Mouse (Mus musculus): ENCODE measurements at regions not wholly inside any gene's neighbourhood (a gene's known extent, or its start where the extent isn't known, plus 50 kb on each side); places are given as distances from the start of the nearest gene placed in this dataset.
A peak's percentile ranks its signal among the peaks of the same experiment; 100 is the strongest.

DNA sequence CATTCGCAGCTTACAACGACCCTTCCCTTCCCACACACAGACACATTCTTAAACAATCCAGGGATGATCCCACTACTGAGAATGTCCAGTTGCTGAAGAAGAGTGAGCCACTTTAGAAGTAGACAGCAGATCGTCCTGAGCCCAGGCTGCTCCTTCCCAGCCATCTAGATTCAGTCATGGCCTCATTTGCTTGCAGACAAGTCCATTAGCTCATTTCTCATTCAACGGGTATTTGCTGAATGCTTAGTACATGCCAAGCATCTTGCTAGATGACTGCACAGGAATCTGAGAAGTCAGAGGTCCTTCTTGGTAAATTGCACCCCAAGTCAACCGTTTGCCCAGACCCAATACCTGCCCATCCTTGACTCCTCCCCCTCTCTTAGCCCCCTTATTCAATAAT is 57.8 kb downstream of the Ier5 start:
- DNase-seq, result no peak

DNA sequence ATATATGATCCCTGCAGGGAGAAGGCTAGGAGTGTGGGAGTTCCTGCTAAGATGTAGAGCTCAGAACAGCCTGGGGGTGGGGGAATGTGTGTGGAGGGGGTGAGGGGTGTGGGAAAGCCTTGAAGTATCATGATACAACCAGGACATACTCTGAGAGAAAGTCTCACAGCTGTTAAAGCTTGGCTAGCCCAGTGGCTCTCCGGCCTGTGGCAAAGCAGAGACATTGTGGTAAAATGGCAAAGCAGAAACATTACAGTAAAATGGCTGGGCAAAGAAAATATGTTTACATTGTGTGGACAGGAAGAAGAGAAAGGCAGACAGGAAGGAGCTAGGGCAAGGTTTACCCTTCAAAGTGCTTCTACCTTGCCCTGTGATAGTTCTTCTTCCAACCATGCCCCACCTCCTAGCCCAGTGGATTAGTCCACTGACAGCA is 58.5 kb downstream of the Ier5 start:
- DNase-seq, result no peak

DNA sequence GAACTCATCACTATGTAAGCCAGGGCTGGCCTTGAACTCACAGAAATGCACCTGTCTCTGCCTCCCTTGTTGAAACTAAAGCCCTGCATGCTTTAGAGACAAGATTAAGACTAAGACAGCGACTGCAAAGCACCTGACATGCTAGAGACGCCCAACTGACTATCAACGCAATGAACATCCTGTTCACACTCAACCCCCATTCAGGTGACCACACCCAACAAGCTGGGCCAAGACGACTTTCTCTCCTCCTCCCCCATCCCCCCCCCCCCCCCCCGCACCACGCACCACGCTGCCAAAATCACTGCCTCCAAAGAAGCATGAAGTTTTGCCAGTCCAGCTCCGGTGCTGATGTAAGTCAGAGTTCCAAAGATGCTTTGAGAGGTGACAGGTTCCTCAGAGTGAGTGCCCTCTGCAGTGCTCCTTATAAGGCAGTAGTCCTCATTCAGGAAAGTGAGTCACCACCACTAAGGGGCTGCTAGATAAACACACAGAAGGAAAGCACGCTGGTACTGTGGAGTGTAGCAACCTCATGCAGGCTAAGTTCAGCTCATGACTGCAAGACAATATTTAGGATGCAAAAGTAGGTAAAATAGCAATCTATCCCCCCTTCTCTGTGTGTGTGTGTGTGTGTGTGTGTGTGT is 59.2 kb downstream of the Ier5 start:
- no peak for DNase-seq

DNA sequence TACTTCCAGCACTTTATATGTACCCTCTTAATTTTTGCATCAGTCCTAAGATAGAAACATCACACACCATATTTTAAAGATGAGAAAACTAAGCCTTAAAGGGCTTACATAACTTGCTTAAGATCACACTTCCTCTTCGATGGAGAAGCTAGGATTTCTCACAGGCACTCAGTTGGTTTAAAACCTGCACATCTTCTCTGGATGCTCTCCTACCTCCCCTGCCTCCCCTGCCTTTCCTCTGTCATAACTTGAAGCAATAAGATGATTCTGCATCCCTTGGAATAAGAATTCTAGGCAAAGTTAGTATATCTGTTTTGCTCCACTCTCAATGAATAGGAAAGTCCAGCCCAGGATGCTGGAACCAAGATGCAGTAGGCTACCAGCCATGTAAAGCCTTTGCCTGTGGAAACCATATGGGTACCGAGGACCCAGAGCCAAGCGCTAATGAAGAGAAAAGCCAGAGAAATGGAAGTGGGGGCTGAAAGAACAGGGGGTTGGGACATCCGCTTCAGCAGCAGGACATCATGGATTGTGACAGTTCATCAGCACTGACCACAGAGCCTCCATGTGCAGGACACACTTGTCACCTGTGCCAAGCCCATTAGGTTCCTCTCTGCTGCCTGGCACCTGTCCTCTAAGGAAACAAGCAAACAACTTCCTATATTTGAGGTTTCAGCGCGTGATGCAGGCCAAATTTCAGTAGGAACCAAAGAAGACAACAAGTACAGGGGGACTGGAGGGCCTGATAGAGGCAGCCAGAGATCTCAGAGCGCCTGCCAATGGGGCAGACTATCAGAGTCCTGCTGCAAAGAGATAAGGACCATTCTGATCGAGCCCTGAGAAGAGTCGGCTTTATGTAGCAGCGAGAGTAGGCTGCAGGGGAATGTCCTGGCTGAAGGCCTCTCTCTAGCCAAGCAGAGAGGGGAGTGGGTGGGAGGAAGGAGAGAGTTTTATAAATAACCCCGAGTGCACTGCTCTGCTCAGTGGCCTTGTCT is 60.5 kb downstream of the Ier5 start:
- DNase-seq, result no peak

DNA sequence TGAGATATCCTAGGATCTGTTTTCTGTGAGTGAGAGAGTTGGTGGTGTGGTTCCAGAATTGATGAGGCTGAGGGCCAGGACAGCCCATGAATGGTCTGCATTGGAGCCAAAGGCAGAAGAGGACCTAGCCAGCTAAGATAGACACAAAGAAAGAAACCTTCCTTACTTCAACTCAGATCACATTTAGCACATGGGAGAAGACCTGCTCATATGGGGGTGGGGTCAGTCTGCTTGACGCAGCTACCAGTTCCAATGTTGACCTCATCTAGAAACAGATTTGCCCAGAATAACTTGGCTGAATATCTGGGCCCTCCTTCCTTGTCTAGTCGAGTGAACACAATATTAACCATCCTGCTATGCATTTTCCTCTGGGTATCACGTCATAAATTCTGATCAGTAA is 62.0 kb downstream of the Ier5 start:
- DNase-seq, result no peak

DNA sequence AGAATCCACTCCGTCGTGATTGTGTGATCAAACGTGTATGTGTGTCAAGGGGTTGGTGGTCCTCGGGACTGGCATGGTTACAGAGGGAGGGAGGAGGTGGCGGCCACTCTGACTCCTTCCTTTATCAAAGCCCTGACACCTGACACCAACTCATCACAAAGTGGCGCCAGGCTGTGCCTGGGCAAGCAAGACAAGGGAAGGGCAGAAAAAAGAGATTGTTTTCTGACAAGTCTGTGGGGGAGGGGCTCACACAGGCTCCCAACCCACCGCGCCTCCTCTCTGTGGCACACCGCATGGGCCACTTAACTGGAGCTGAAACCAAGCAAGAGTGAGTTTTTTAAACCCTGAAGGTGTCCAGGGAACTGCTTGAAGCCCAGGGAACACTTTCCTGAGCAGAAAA is 68.5 kb downstream of the Ier5 start:
- peak in 1 of 2 experiments; percentile 18 for DNase-seq

DNA sequence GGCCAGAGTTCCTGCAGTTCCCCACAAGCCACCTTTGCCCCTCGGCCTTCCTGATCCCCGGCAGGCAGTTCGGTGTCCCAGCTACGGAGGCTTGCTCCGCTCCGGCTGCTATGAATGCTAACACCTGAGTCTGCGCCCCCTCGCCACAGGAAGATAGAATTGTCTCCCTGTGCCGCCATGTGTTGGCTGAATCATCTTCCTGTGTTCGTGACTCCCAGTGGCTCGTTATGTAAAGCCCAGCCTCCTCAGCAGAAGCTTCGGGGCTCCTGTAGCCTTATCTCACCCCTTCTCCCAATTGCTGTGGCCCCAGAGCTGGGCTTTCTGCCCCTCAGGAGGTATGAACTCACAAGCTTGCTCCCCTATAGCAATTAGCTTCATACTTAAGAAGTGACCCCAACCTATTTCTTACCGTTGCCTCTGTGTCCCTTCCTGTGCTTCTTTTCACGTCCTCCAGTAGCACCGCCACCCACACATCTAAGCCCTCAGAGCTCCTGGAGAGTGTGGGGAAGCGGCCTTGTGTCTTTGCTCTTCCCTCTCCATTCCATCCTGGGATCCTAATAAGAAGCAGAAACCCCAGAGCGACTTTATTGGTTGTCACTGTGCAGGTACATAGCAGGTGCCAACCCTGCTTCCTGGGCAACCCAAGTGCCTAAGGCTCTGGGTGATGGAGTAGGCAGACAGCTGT is 70.1 kb downstream of the Ier5 start:
- DNase-seq, result peak; percentile 52 to 64

DNA sequence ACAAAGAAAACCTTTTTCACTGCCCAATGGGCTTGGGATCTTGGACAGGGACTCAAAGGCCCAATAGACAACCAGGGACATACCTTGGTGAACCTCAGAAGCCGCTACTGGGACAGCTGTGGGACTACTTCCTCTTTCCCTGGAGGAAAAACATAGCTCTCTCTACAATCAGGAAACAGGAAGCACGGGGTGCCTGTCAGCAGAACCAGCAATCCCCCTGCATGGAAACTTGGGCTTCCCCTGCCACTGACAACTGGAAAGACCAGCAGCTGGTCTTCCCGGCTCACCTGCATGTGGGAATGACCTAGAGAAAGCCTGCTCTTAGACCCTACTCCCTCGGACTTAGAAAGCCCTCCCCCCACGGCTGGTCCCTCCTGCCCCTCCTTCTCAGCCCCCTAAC is 70.7 kb downstream of the Ier5 start:
- DNase-seq, result peak; percentile 31 to 47

DNA sequence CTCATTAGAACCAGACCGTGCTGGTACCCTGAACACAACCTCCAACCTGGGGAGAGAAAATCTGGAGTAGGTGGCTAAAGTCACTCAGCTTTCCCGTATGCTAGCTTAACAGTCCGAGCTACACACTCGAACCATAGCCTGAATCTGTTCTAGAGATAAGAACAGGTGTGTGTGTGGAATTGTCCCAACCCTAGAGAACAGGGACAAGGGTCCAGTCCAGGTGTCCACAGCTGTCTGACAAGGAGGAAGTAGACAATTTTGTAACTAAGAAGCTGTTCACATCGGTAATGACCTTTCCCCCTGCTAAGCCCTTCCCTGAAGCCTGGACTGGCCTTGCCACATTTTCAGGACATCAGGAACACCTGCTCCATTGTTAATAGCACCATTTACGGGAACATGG is 71.3 kb downstream of the Ier5 start:
- no peak for DNase-seq

DNA sequence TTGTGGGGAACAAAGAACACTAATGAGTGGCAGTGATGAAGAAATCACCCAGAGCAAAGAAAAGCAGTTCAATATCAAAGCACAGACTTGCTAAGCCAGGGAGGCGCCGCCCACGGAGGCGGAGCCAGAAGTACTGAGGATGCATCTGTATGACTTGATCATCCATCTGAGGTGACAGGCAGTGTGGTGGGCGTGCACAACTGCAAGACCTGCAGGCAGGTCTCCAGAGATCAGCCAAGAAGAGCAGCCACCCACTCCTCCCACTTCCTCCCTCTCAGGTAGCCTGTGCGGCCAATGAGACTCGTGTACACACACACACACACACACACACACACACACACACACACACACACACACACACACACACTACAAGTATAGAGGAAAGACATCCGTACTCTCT is 71.9 kb downstream of the Ier5 start:
- DNase-seq, result peak; percentile 71 to 85

DNA sequence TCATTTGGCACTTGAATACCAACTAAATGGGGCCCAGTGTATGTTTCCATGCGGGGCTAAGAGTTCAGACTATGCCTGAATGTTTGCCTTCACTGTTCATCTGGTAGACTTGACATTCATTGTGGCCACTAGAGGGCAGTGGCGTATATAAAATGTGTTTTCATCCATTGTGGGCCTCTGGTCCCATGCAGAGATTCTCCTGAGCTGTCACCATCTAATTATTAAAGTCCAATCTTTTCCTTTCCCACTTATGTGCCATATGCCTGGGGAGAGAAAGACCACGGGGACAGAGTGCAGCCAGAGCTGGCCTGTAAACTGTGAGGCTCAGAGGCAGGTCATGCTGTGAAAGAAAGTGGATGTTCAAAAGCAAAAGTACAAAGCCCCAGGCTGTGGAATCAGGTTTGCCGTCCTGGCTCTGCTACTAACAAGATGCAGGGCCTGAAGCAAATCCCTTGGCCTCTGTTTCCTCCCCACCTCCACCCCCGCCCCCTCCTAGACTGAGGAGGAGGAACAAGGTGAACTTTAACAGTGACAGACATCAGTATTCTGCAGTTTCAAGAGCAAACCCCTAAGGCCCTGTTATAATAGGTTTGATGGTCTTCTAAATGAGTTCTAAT is 73.5 kb downstream of the Ier5 start:
- DNase-seq, result peak in 1 of 2 experiments; percentile 45

DNA sequence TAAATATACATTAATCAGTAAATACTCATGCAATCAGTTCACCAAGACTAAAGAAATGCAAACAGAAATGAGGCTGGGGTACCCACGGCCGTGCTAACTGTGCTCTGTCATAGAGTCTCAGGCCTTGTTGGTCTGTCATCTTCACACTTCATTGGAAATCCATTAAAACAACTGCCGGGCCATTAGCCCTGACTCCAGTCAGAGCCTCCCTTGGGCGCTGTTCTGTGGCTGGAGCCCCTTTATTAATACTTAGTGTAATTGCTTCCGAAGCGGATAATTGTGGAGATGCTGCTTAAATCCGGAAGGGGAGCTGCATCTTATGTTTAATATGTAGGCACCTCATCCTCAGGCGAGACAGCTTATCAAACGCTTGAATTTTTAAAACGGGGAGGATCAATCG is 76.1 kb downstream of the Ier5 start:
- DNase-seq, result no peak

DNA sequence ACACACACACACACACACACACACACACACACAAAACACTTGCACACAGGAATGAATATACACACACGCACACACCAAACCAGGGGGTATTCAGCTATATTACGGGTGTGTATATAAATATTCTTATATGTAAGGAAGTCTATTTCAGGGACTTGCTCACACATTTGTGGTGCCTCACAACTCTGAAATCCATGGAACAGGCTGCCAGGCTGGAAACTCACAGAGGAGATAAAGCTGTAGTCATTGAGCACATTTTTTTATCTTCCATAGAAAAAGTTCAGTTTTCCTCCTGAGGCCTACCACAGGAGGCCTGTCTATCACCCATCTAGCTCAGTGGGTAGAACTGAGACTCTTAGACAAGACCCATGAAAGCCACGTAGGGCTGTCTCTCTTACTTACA is 83.8 kb downstream of the Ier5 start:
- DNase-seq, result no peak

DNA sequence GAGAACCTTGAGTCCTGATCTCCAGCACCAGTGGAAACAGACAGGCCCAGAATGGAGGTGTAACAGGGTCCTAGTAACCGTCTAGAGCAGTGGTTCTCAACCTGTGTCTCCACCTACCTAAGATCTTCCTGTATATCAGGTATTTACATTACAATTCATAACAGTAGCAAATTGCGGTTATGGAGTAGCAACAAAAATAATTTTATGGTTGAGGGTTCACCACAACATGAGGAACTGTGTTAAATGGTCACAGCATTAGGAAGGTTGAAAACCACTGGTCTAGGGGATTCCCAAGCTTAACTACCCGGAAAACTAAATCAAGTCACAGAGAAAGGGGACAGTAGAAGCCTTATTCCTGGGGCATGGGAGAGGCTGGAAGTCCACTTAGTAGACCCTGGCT is 84.5 kb downstream of the Ier5 start:
- no peak for DNase-seq

DNA sequence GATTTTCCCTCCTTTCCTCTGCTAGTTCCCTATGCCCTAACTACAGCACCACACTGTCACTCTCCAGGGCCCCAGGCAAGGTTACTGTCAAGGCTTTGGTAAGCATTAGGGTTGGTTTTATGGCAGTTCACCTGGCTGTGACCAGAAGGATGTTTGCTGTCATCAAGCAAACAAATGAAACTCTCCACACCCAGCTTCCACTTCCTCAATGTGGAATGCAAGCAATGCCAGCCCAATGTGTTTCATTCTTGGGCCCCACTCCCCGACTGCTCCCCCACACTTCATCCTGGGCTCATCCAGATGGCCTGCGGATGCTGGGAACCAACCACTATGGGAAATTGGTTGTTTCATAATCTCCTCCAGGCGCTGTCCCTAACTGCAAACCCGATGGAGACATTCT is 85.7 kb downstream of the Ier5 start:
- DNase-seq, result no peak

DNA sequence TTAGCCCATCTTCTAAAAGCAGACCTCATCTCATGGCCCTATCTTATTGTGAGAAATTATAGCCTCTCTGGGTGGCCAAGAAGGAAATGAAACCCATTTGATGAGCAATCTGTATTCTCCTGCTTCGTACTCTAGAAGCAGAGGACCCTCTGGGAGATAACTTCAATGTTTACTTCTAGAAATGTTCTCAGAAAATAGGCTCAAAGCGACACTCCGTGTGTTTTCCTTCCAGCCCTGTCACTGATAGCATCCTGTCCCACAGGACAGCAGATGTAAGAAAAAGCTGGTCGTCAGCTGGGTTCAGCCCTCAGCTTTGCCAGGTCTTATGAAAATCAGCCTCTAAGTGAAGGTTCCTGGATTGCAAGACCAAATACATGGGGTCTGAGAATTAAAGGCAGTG is 86.1 kb downstream of the Ier5 start:
- DNase-seq, result no peak

DNA sequence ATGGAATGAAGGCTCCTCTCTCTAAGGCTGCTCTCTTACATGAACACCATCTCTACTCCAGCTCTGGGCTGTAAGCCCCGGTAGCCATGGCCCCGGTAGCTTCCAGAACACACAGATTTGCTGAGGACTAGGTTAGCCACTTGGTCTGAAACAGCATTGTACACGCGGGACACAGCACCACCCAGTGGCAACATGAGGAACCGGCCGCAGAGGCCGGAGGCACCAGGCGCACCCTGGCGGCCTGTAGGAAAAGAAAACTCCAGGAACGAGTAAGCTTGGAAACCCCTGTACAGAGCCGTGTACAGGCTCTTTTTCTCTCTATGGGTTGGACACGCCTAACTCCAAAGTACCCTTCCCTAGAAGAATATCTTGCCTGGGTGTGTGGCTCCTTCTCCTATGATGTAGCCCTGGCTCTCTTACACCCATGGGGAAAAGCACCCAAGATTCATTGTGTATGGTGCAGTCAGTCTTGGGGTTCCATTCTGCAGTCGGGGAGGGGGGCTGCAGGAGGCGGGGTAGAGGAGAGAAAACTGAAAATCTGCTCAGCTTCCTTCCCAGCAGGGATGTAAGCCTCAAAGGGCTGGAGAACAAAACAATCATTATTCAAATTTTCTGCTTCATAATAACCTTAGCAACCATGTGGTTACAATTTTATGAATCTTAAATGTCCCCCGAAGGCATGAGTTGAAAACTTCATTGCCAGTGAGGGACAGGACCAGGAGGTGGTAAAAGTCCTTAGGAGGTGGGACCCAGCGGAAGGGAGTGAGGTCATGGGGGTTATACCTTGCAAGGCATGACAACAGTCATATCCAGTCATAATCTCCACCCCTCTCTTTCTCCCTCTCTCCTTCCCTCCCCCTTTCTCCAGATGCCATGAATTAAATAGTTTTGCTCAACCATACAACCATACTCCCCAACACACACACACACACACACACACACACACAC is 92.6 kb downstream of the Ier5 start:
- DNase-seq, result peak; percentile 52 to 57

DNA sequence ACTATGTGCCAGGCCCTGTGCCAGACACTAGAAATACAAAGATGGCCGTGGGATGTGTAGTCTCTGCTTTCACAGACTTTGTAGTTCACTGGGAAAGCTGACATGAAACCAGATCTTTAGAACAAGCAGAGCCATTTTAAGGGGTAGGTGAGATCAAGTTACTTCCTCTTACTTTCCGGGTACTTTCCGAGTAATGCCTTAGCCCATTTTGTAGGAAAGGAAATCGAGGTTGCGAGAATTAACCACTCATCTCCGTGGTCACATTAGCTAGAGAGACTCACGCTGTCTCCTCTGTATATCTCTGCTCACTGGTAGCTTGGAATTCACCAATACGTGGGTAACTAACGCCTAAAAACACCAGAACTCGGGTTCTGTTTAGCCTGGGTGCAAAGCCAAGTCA is 93.3 kb downstream of the Ier5 start:
- no peak for DNase-seq

DNA sequence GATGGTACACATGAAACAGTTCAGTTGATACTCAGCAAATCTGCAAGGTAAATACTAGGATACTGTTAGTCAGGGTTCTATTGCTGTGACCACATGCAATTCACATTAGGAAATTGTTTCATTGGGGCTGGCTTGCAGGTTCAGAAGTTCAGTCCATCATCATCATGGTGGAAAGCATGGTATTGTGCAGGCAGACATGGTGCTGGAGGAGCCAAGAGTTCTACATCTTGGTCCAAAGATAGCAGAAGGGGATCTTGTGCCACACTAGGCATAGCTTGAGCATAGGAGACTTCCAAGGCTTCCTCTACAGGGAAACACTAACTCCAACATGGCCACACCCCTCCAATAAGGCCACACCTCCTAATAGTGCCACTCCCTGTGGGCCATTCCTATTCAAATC is 99.1 kb downstream of the Ier5 start:
- DNase-seq, result no peak

DNA sequence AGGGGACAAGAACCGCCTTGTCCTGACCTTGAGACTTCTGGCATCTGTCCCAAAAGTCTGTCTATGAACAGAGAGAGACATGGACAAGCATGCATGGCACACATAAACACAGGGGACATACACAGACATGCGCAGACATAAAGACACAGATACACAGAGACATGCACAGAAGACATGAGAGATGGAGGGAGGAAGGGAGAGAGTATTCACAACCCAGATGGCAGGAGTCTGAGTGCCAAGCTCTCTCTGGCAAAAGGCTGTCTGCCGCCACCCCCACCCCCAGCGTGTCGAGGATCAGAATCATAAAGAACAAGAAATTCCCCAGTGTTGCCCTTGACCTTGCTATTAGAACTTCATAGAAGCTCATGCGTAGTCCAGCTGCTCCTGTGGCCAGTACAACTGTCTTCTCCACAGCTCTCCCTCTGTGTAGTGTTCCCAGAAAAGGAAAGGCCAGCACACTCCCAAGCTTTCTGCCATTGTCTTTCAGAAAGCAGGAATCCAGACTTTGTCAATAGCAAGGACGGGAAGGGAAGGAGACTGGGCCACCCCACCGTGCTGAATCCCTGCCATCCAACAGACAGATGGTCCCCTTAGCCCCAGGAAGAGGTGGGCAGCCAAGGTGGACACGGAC is 99.8 kb downstream of the Ier5 start:
- no peak for DNase-seq

DNA sequence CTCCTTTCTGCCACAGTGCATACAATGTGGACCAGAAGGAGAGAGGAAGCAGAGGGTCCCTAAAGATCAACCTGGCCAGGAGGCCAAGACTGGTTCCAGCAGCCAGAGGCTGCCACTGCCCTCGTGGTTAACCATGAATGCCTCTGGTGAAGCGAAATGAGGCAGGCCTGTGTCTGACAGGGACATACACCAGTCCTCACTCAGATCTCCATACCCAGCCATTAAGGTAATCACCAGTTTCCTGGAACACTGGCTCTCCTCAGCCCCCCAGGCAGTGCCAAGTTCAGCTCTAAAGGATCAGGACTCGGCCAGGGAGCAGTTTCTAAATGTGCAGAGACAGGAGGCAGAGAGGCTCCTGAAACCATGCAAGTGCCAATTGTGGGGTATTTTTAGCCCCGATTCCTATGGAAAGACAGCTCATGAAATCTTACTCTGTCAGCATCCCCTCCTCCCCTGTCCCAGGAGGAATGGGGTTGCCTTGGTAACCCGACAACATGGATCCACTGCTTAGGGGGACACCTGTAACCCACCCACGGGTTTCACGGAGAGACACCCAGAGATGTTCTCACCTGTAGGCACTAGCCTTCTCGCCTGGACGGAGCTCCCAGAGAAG is 103.6 kb downstream of the Ier5 start:
- DNase-seq, result no peak

All from thymus, adult 18-20 months (tissue).